Mouse (Mus musculus): ENCODE measurements around the gene Nckap5.

- TF ChIP-seq POLR2A (IDR thresholded peaks at IDR 0.05; ENCODE audit: borderline replicate concordance, control insufficient read depth, low read depth, low read length) = no peak
- no peak for TF ChIP-seq CTCF (IDR thresholded peaks at IDR 0.05; ENCODE audit: control insufficient read depth, insufficient read depth, low read length)
Observed at GRCm38 (mm10) chr1:126573097-126573496, 257.5 kb downstream of the Nckap5 start.
